Mouse (Mus musculus): ENCODE measurements at regions not wholly inside any gene's neighbourhood (a gene's known extent, or its start where the extent isn't known, plus 50 kb on each side); places are given as distances from the start of the nearest gene placed in this dataset.

GRCm38 (mm10) chr2:81023620-81024019 lies 406.6 kb downstream of the Nup35 start:
- Histone ChIP-seq H3K9me3 (ENCODE audit: control insufficient read depth) (no peaks in the 10 kb centered on the region), H3K4me1 (replicated peaks; ENCODE audit: control insufficient read depth, insufficient read depth, low read length) (no peaks in the 10 kb centered on the region), H3K27me3 (replicated peaks; ENCODE audit: control insufficient read depth, insufficient read depth, low read length) (no peaks in the 10 kb centered on the region), H3K27ac (ENCODE audit: low read depth, low read length) (no peak overlapping the region), H3K9ac (ENCODE audit: low read depth, low read length) (no peak overlapping the region), H3K4me3 (ENCODE audit: low read depth, low read length) (no peak overlapping the region), H3K36me3 (ENCODE audit: control insufficient read depth, insufficient read depth) (no peaks in the 10 kb centered on the region), H3K4me2 (replicated peaks; ENCODE audit: low read depth) (no peak overlapping the region)
- TF ChIP-seq CTCF (IDR thresholded peaks at IDR 0.05; ENCODE audit: low read depth) = no peak
- no peak for ATAC-seq
- 84% methylated on average over 3 of the region's 3 CpGs for WGBS
